Mouse (Mus musculus) mouse trophoblast stem cell (cell line): ENCODE results near the gene Epb41l5.

Source experiments
- in situ Hi-C, 2 experiments: fragments of 300-500 bp; cut with MseI, MboI; formaldehyde crosslinking; loops; 2 replicates in 1 of 2; 3 replicates in 1 of 2; pipeline ENCODE4 v1.15.1; 2025

Epb41l5 gene

GRCm38 (mm10) chr1:119501881-119502280 is 146.9 kb downstream of the Epb41l5 start:
- in situ Hi-C loops, result no loop called here

GRCm38 (mm10) chr1:119499456-119499855 is 149.3 kb downstream of the Epb41l5 start:
- in situ Hi-C loops, result no loop called here

DNA sequence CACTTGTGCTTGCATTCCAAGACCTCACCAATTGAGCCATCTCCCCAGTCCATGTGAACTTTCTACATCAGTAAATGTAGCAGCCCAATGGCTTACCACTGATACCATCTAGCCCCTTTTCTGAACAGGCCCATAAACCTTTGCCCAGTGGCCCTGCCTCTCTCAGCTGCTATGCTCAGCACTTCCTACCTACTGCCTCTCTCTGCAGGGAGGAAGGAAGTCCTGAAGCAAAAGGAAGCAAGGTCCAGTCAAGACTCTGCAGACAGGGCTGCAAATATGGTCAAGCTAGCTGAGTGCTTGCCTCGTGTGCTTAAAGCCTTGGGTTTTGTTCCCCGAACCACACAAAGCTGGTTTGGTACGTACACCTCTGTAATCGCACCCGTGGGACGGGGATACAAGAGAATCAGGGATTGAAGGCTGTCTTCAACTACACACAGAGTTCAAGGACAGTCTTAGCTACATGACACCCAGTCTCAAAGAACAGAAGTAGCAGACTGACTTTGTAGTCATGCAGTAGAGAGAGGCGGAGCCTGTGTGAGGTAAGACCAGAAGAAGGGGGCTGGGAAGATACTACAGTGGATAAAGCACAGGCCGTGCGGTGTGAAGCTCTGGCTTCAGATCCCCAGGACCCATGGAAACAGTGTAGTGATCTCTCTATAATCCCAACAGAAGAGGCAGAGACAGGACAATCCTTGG is 150.1 kb downstream of the Epb41l5 start:
- in situ Hi-C loops, result no loop called here

DNA sequence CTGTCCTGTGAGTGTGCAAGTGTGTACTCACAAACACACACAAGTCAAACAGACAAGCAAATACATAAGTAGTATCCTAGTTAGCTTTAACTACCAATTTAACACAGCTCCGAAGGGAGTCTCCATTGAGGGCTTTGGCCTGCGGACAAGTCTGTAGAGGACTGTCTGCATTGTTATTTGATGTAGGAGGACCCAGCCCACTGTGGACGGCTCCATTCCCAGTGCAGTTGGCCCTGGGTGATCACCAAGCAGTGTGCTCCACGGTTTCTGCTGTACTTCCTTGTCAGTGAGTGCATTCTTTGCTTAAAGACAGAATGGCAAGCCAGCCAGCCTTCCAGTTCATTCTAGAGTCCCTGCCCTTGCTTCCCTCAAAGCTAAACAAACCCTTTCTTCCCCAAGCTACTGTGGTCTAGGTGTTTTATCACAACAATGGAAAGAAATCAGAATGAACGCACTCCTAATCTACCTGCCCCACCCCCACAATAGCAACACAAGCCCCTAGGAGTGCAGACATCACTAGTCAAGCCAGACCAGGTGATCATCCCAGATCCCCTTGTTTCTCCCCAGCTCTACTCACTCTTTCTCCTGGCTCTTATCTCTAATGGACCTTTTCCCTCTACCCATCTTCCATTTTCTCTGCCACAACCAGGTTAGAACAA is 151.3 kb downstream of the Epb41l5 start:
- in situ Hi-C loops, result no loop called here

- in situ Hi-C loops, result no loop called here
Observed at GRCm38 (mm10) chr1:119495396-119495775, 153.4 kb downstream of the Epb41l5 start.
